Mouse (Mus musculus) hindbrain, embryonic 16.5 days (tissue): ENCODE measurements at regions not wholly inside any gene's neighbourhood (a gene's known extent, or its start where the extent isn't known, plus 50 kb on each side); places are given as distances from the start of the nearest gene placed in this dataset.
A peak's percentile ranks its signal among the peaks of the same experiment; 100 is the strongest.

Source experiments
- ATAC-seq: fragments of 200-750 bp; cut with Nextera tagmentation; 2 replicates; pipeline ENCODE4 v1.8.0; 2017; ENCODE audit warnings: moderate TSS enrichment, moderate library complexity
- H3K27ac ChIP-seq: fragments of 300-500 bp; sonication (generic); 2 replicates; pipeline ENCODE4 v1.5.1; 2014; ENCODE audit warnings: low read depth, mild to moderate bottlenecking, control low read depth, low read length, moderate library complexity
- H3K27me3 ChIP-seq: fragments of 300-500 bp; sonication (generic); replicated peaks from 2 replicates; pipeline ENCODE4 v1.6.1; 2014; ENCODE audit warnings: low read length; ENCODE audit not compliant: control insufficient read depth, insufficient read depth
- H3K36me3 ChIP-seq: fragments of 300-500 bp; sonication (generic); 2 replicates; pipeline ENCODE4 v1.6.1; 2014; ENCODE audit warnings: mild to moderate bottlenecking, low read length, moderate library complexity, mixed read lengths; ENCODE audit not compliant: control insufficient read depth, insufficient read depth
- H3K4me1 ChIP-seq: fragments of 300-500 bp; sonication (generic); 2 replicates; pipeline ENCODE4 v1.6.1; 2014; ENCODE audit warnings: low read depth, low read length; ENCODE audit not compliant: control insufficient read depth, insufficient read depth
- H3K4me2 ChIP-seq: fragments of 300-500 bp; sonication (generic); 2 replicates; pipeline ENCODE4 v1.6.1; 2014; ENCODE audit warnings: mild to moderate bottlenecking, low read length, control low read depth, moderate library complexity
- H3K4me3 ChIP-seq: fragments of 300-500 bp; sonication (generic); 2 replicates; pipeline ENCODE4 v1.5.1; 2014; ENCODE audit warnings: mild to moderate bottlenecking, low read length, control low read depth, moderate library complexity
- H3K9ac ChIP-seq: fragments of 300-500 bp; sonication (generic); 2 replicates; pipeline ENCODE4 v1.6.1; 2014; ENCODE audit warnings: low read depth, mild to moderate bottlenecking, control low read depth, low read length, moderate library complexity
- H3K9me3 ChIP-seq: fragments of 300-500 bp; sonication (generic); 2 replicates; pipeline ENCODE4 v1.6.1; 2014; ENCODE audit warnings: mild to moderate bottlenecking, low read length, moderate library complexity; ENCODE audit not compliant: control insufficient read depth
- WGBS: fragments of 180-500 bp; shearing (Covaris S2); extraction: QIAGEN DNeasy Blood & Tissue Kit; methylation state at CpG from one replicate; pipeline ENCODE4 v1.1.7; 2014; 5-methylcytosine and 5-hydroxymethylcytosine counted together

DNA sequence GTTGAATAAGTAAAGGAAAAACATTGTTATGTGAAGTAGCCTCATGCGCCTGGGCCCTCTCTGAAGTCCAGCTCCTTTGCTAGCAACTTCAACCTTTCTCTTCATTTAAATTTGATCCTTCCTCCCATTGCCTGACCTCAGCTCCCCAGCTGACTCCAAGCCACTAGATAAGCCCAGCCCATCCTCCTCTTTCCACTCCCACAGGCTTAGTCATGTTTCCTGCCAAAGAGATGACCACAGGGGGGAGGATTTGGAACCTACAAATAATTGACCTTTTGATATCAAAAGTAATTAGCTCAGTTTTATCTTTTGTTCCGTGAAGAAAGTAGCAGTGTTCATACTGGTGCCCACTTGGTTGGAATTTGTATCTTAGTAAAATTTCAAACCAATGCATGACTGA, 345.7 kb upstream of the Zmiz1 start:
- no peak overlapping the region for H3K9ac ChIP-seq
- H3K27me3 ChIP-seq, result no peaks in the 10 kb centered on the region
- no peaks in the 10 kb centered on the region for H3K36me3 ChIP-seq
- no peak overlapping the region for H3K4me3 ChIP-seq
- ATAC-seq, result no peak
- H3K9me3 ChIP-seq, result no peaks in the 10 kb centered on the region
- WGBS, result 81% methylated on average over 2 of the region's 2 CpGs
- no peak overlapping the region for H3K4me2 ChIP-seq
- no peak overlapping the region for H3K27ac ChIP-seq
- peaks cover 12% of the 10 kb centered on the region for H3K4me1 ChIP-seq

DNA sequence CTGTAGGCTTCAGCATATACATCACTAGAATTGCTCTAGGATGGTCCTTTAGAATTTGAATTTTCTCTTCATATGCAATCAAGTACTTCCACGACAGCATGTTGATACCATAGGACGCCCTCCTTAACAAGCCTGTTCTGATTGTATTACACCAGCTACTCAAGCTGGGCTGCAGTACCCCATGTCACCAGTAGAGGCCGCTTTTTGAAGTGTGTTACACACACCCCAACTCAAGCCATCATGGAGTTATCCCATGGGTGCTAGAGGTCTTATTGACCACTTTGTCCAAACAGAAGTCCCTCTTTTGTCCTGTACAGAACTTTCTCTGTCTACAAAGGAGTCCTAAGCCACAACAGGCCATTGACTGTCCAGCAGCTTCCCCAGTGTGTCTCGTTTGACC, 342.6 kb upstream of the Zmiz1 start:
- Histone ChIP-seq H3K27ac (no peak overlapping the region), H3K9me3 (no peaks in the 10 kb centered on the region), H3K4me1 (peaks cover 3% of the 10 kb centered on the region), H3K27me3 (no peaks in the 10 kb centered on the region), H3K36me3 (no peaks in the 10 kb centered on the region), H3K9ac (no peak overlapping the region), H3K4me2 (no peak overlapping the region), H3K4me3 (no peak overlapping the region)
- WGBS, result 57% methylated on average over 4 of the region's 4 CpGs
- no peak for ATAC-seq

DNA sequence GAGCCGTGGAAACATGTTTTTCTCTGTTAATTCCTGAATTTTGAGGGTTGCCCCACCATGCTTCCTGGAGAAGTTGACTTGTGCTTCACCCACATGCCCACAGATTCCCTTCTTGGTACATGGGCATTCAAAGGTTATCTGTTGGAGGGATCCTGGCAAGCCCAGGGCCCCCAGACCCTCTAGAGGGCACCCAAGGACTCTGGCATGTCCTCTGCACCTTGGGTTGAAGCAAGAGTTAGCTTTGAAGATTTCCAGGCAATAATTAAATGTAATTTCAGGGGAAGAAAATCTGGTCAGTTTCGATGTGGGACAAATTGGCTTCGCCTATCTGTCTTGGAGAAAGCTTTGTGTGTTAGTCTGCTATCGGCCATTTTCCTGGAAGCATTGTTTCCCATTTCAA, 339.0 kb upstream of the Zmiz1 start:
- Histone ChIP-seq H3K36me3 (no peaks in the 10 kb centered on the region), H3K27me3 (no peaks in the 10 kb centered on the region), H3K4me2 (no peak overlapping the region), H3K4me1 (peaks cover 7% of the 10 kb centered on the region; the same call in 1 of the 2 replicates), H3K9ac (no peak overlapping the region), H3K4me3 (no peak overlapping the region), H3K9me3 (no peaks in the 10 kb centered on the region), H3K27ac (no peak overlapping the region)
- 66% methylated on average over 4 of the region's 4 CpGs for WGBS
- ATAC-seq, result no peak

DNA sequence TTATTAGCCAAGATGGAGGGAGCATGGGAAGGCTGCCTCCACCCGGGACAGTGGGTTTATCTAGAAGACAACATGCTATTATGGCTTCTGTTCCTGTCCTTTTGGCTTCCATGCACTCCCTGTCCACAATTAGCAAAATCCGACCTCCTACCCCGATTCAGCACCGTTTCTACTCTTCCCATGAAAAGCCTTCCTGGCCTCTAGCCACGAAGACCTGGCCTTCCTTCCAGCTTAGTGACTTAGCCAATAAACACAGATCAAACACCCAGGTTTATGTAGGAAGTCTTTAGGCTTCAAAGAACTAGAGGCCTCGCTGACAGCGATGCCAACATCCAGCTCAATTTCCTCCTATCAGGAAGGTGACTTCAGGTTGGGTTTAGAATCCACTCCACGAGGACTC, 338.5 kb upstream of the Zmiz1 start:
- Histone ChIP-seq H3K27ac (no peak overlapping the region), H3K27me3 (no peaks in the 10 kb centered on the region), H3K9ac (no peak overlapping the region), H3K36me3 (no peaks in the 10 kb centered on the region), H3K4me1 (peaks cover 7% of the 10 kb centered on the region; the same call in 1 of the 2 replicates), H3K4me3 (no peak overlapping the region), H3K9me3 (no peaks in the 10 kb centered on the region), H3K4me2 (no peak overlapping the region)
- ATAC-seq, result no peak
- 61% methylated on average over 8 of the region's 8 CpGs for WGBS

DNA sequence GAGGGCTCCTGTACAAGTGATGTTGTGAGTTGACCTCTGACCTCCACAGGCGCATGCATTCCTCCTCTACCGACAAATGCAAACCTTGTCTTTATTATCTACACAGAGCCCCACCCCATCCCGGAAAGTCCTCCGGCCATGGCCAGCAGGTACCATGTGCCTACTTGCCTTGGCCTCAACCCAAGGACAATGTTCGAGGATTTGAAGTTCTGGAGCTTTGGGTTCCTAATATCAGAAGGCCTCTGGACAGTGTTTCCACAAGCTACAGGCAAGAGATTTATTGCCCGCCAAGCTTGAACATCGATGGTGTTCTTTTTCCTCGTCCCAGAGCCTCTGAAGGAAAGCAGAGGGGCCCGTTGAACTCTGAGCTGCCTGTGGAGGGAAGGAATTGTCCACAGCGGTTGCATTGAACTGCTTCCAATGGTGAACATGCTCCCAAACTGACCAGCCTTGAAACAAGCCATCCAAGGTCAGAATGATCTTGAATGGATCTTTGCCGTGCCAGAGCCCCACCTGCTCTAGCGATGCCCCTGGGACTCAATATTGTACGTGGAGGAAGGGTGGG, 335.9 kb upstream of the Zmiz1 start:
- no peaks in the 10 kb centered on the region for H3K36me3 ChIP-seq
- no peak overlapping the region for H3K27ac ChIP-seq
- no peak overlapping the region for H3K4me2 ChIP-seq
- peaks cover 29% of the 10 kb centered on the region for H3K4me1 ChIP-seq
- no peaks in the 10 kb centered on the region for H3K9me3 ChIP-seq
- H3K4me3 ChIP-seq, result no peak overlapping the region
- no peaks in the 10 kb centered on the region for H3K27me3 ChIP-seq
- 75% methylated on average over 13 of the region's 13 CpGs for WGBS
- ATAC-seq, result no peak
- no peak overlapping the region for H3K9ac ChIP-seq

DNA sequence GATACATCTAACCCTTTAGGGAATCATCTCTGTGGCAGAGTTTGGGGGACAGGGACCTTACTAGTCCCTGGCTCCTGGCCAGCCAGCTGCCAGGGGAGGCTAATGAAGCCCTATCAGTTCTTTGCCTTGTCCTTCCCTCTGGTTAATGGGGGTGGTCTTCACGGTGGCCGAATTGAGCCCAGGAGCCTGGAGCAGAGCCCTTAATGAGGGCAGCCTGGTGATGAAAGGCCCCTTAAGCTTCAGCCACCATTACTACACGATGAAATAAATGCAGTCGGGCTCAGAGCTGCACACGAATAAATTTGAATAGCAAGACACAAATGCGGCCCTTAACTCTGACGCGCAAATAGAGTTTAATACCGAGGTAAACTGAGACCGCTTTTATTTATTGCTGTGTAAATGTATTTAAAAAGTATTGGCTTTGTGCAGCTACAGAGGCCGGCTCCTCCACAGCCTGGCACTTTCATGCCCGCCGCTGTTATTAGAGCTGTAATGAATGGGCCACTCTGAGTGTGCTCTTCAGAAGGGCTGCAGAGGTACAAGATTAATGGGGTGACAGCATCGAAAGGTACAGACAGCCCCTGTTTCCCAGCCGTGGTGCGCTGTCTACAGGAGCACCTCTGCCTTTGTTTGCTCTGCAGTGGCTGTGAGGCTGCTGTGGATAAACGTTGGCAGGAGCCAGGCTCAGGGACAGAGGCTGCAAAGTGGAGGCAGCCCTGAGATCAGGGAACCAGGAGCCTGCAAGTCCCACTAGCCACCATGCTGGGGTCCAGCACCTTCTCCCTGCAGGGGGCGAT, 335.2 kb upstream of the Zmiz1 start:
- Histone ChIP-seq H3K9ac (no peak overlapping the region; the same call in 1 of the 2 replicates), H3K4me2 (no peak overlapping the region), H3K27ac (peak overlapping the region; percentile 14; the same call in 1 of the 2 replicates), H3K36me3 (no peaks in the 10 kb centered on the region), H3K4me1 (peaks cover 34% of the 10 kb centered on the region), H3K9me3 (no peaks in the 10 kb centered on the region), H3K4me3 (no peak overlapping the region), H3K27me3 (no peaks in the 10 kb centered on the region)
- peak; percentile 21; the same call in 1 of the 2 replicates for ATAC-seq
- 30% methylated on average over 18 of the region's 18 CpGs for WGBS

DNA sequence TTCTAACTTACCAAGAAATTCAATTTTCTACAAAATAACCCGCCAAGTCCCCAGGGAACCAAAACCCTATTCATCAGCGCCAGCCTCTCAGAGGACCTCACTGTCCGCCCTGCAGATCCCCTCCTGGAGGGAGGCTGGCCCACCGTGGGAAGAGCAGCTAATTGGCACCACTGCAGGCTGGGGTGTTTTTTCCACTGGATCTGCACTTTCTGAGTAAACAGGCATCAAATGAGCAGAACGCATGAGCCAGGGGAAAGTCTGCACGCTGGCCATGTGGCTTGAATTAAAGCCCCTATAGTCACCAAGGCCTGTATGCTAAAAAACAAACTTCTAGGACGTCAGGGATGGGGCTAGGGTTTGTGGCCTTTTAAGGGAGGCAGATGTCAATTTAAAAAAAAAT, 332.4 kb upstream of the Zmiz1 start:
- Histone ChIP-seq H3K4me3 (no peak overlapping the region), H3K9me3 (no peaks in the 10 kb centered on the region), H3K4me1 (peaks cover 34% of the 10 kb centered on the region), H3K27me3 (no peaks in the 10 kb centered on the region), H3K9ac (0 out of 2 replicates have a peak overlapping the region, but pooled peaks have one; percentile 1), H3K4me2 (no peak overlapping the region), H3K27ac (peak overlapping the region; percentile 44; the same call in 1 of the 2 replicates), H3K36me3 (no peaks in the 10 kb centered on the region)
- ATAC-seq, result no peak
- WGBS, result 21% methylated on average over 7 of the region's 7 CpGs

DNA sequence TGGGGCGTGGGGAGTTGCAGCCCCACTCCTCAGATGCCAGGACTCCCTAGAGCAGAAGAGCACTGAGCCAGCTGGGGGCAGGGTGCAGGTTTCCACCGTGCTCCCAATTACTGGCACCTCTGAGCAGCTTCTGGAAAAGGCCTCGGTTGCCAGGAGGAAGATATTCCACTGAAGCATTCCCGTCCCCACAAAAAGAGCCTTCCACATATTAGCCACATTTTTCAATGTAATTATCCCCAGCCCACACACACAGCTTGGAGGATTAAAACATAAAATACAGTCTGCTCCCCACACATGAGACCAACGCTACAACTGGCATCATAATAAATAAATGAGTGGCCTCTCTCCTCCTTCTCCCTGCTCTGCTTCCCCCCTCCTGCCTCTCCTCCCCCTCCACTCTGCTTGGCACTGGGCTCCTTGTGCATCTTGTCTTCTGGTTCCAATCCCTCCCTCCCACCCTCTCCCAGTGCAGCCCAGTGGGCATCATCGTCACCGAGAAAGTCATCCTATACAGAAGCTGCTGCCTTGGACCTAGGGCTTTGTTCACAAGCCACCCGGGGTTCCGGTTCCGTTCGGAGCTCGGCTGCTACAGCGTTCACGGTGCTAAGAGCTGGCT, 331.3 kb upstream of the Zmiz1 start:
- Histone ChIP-seq H3K27ac (peak overlapping the region; percentile 88), H3K36me3 (no peaks in the 10 kb centered on the region), H3K9ac (peak overlapping the region; percentile 57), H3K9me3 (no peaks in the 10 kb centered on the region), H3K4me3 (peak overlapping the region; percentile 22), H3K27me3 (no peaks in the 10 kb centered on the region), H3K4me2 (peak overlapping the region; percentile 48), H3K4me1 (peaks cover 34% of the 10 kb centered on the region)
- 12% methylated on average over 14 of the region's 14 CpGs for WGBS
- ATAC-seq, result peak; percentile 76

DNA sequence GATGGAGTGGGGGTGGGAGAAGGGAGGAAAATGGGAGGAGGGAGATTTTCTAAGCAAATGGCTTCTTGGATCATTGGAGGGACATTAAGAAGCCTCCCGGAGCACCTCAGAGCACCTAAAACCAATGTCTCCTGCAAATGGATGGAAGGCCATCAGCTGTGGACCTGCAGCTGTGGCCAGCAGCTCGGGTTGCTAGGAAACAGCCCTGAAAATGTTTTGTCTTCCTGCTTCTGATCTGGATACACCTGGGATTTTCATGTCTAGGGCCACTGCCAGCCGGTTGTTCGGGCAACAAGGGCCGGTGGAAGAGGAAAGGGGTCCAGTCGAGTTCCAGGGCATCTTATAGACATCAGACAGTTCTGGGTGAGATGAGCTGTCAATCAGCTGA, 330.8 kb upstream of the Zmiz1 start:
- H3K9ac ChIP-seq, result peak overlapping the region; percentile 57
- ATAC-seq, result peak; percentile 16
- H3K27me3 ChIP-seq, result no peaks in the 10 kb centered on the region

More for the DNA sequence above, 330.8 kb upstream of the Zmiz1 start:
- peak overlapping the region; percentile 22 for H3K4me3 ChIP-seq
- H3K27ac ChIP-seq, result peak overlapping the region; percentile 88
- no peaks in the 10 kb centered on the region for H3K9me3 ChIP-seq
- no peaks in the 10 kb centered on the region for H3K36me3 ChIP-seq
- H3K4me1 ChIP-seq, result peaks cover 34% of the 10 kb centered on the region
- WGBS, result 22% methylated on average over 6 of the region's 6 CpGs
- peak overlapping the region; percentile 48 for H3K4me2 ChIP-seq
